Mouse (Mus musculus) bone marrow, adult 2 months (tissue): ENCODE data around the gene Pigw. TPM values are rescaled to one million over a fixed set of nuclear protein-coding genes. Genes with fewer than 3 reads are reported as not detected.
"Not testable (repeated sequence)": the region's sequence is repeated elsewhere in the genome, so short reads cannot be mapped to it uniquely, and the experiment has no call there.

Experiments used
- H3K27ac ChIP-seq: fragments of 200-500 bp; 2 replicates; pipeline ENCODE4 v1.5.1; 2012; ENCODE audit warnings: low read depth, mild to moderate bottlenecking, control low read depth, inconsistent platforms, low read length; ENCODE audit not compliant: control insufficient read depth, poor library complexity, insufficient read depth
- H3K4me1 ChIP-seq: fragments of 200-500 bp; 2 replicates; pipeline ENCODE4 v1.6.1; 2011; ENCODE audit warnings: low read length; ENCODE audit not compliant: control insufficient read depth, insufficient read depth
- H3K4me3 ChIP-seq: fragments of 200-500 bp; replicated peaks from 2 replicates; pipeline ENCODE3; 2011; ENCODE audit warnings: mild to moderate bottlenecking, low read depth, low read length, control low read depth; ENCODE audit not compliant: control insufficient read depth
- CTCF ChIP-seq: fragments of 200-500 bp; IDR thresholded peaks from 2 replicates; pipeline ENCODE4 v1.5.1; 2011; ENCODE audit warnings: low read length, control low read depth; ENCODE audit not compliant: control insufficient read depth, insufficient read depth
- POLR2A ChIP-seq: fragments of 200-500 bp; IDR thresholded peaks from 2 replicates; pipeline ENCODE4 v1.6.1; 2011; ENCODE audit warnings: low read depth, mild to moderate bottlenecking, control low read depth, low read length, borderline replicate concordance; ENCODE audit not compliant: control insufficient read depth
- WGBS: fragments of 180-500 bp; shearing (Covaris S2); methylation state at CpG from one replicate; pipeline ENCODE4 v1.1.7; 2018; 5-methylcytosine and 5-hydroxymethylcytosine counted together
- polyA plus RNA-seq: library from polyadenylated mRNA; stranded (reverse); fragments of >200 nt; gene quantifications from 2 replicates; pipeline ENCODE4 v1.2.4, GENCODE M21; 2011; ENCODE audit warnings: low replicate concordance; ENCODE audit not compliant: missing spikeins, insufficient read depth, insufficient read length

The Pigw gene
- polyA plus RNA-seq, 1 experiment, result 2.7 TPM

- TF ChIP-seq CTCF (no peak), POLR2A (no peak)
- H3K4me3 ChIP-seq, result no peak overlapping the region
- WGBS, result 87% methylated on average over 6 of the region's 6 CpGs
- H3K27ac ChIP-seq, result no peak overlapping the region
- H3K4me1 ChIP-seq, result no peaks in the 10 kb centered on the region
These were observed 24.8 kb downstream of the Pigw start for GRCm38 (mm10) chr11:84855285-84855684.

GRCm38 (mm10) chr11:84847475-84848090 lies 32.5 kb downstream of the Pigw start:
- no peaks in the 10 kb centered on the region for H3K4me1 ChIP-seq
- H3K4me3 ChIP-seq, result no peak overlapping the region
- WGBS, result 71% methylated on average over 7 of the region's 7 CpGs
- H3K27ac ChIP-seq, result no peak overlapping the region
- TF ChIP-seq CTCF, result no peak
- TF ChIP-seq POLR2A, result no peak

- 94% methylated on average over 15 of the region's 15 CpGs for WGBS
- Histone ChIP-seq H3K27ac (no peak overlapping the region), H3K4me3 (no peak overlapping the region), H3K4me1 (no peaks in the 10 kb centered on the region)
- TF ChIP-seq POLR2A, result no peak
- TF ChIP-seq CTCF, result no peak
These were observed 33.2 kb downstream of the Pigw start for GRCm38 (mm10) chr11:84846741-84847474.

GRCm38 (mm10) chr11:84839330-84839729 lies 40.8 kb downstream of the Pigw start:
- Histone ChIP-seq H3K27ac (no peak overlapping the region), H3K4me3 (no peak overlapping the region), H3K4me1 (no peaks in the 10 kb centered on the region)
- TF ChIP-seq POLR2A (no peak), CTCF (0 out of 2 replicates have a peak, but pooled peaks have one; percentile 17)
- 85% methylated on average over 2 of the region's 2 CpGs for WGBS

- H3K4me1 ChIP-seq, result not testable (repeated sequence)
- 55% methylated on average over 11 of the region's 11 CpGs for WGBS
- Histone ChIP-seq H3K4me3 (peak overlapping the region; percentile 98), H3K27ac (peak overlapping the region; percentile 94)
These were observed 50.6 kb downstream of the Pigw start for GRCm38 (mm10) chr11:84829495-84829894.

GRCm38 (mm10) chr11:84828516-84829399 lies 51.3 kb downstream of the Pigw start, which contains the start of gene Dhrs11:
Gene Dhrs11, minus strand, starts transcription at chr11:84828994.
- under 1% methylated on average over 62 of the region's 62 CpGs for WGBS
- peak within 1 kb of the TSS; percentile 98 for H3K4me3 ChIP-seq
- TF ChIP-seq POLR2A (peak; percentile 94), CTCF (no peak)
- no peaks in the 10 kb centered on the region; the same call in 1 of the 2 replicates for H3K4me1 ChIP-seq
- H3K27ac ChIP-seq, result peak within 1 kb of the TSS; percentile 94

GRCm38 (mm10) chr11:84827901-84828503 lies 52.1 kb downstream of the Pigw start:
- H3K4me1 ChIP-seq, result no peaks in the 10 kb centered on the region; the same call in 1 of the 2 replicates
- no peak for TF ChIP-seq CTCF
- no peak for TF ChIP-seq POLR2A

GRCm38 (mm10) chr11:84827492-84827891 lies 52.6 kb downstream of the Pigw start:
- no peak for TF ChIP-seq CTCF
- H3K4me1 ChIP-seq, result no peaks in the 10 kb centered on the region; the same call in 1 of the 2 replicates
- peak overlapping the region; percentile 20; the same call in 1 of the 2 replicates for H3K27ac ChIP-seq
- H3K4me3 ChIP-seq, result peak overlapping the region; percentile 98

More at GRCm38 (mm10) chr11:84827901-84828503, 52.1 kb downstream of the Pigw start:
- H3K27ac ChIP-seq, result peak overlapping the region; percentile 94
- peak overlapping the region; percentile 98 for H3K4me3 ChIP-seq
- WGBS, result 28% methylated on average over 3 of the region's 3 CpGs

Other genes with a start within 250 kb of the Pigw start
- 39.1 and 41.7 TPM in 2 replicates for gene Mrm1, start 60.8 kb downstream of the Pigw start, polyA plus RNA-seq
- 144 and 158 TPM in 2 replicates for gene Dhrs11, start 51.3 kb downstream of the Pigw start, polyA plus RNA-seq
- 67.9 and 113 TPM in 2 replicates for gene Ggnbp2, start 9.5 kb downstream of the Pigw start, polyA plus RNA-seq
- 4.3 and 8.1 TPM in 2 replicates for gene Myo19, start 137 bp downstream of the Pigw start, polyA plus RNA-seq
- gene Znhit3, start 36.1 kb upstream of the Pigw start, polyA plus RNA-seq, result 11.3 and 24.5 TPM in 2 replicates
- gene Car4, start 77.5 kb upstream of the Pigw start, polyA plus RNA-seq, result not detected in 2 replicates